Mouse (Mus musculus) kidney, postnatal 25 days (tissue): ENCODE results near the gene Tm6sf2.
A peak's percentile ranks its signal among the peaks of the same experiment; 100 is the strongest.
"Not testable (repeated sequence)": the region's sequence is repeated elsewhere in the genome, so short reads cannot be mapped to it uniquely, and the experiment has no call there.

Experiments used
- DNase-seq, 2 experiments: peaks; one replicate each; pipeline ENCODE4 v3.0.0; 2021; ENCODE audit warnings: mixed read lengths in 2 of 2

The Tm6sf2 gene

GRCm38 (mm10) chr8:70072441-70073069 is at the start of gene Tm6sf2:
Gene Tm6sf2 (plus strand): TSS chr8:70072924.
- peak; percentile 79 to 89 for DNase-seq

- no peak for DNase-seq
Measured at GRCm38 (mm10) chr8:70023596-70023995, 49.1 kb upstream of the Tm6sf2 start.

- DNase-seq: peak; percentile 71 to 90
Measured at GRCm38 (mm10) chr8:70026151-70026550, 46.6 kb upstream of the Tm6sf2 start.

- no peak for DNase-seq
Measured at GRCm38 (mm10) chr8:70030255-70030654, 42.5 kb upstream of the Tm6sf2 start.

- DNase-seq: no peak
Measured at GRCm38 (mm10) chr8:70037994-70038393, 34.7 kb upstream of the Tm6sf2 start.

- DNase-seq: peak; percentile 24 to 72
Measured at GRCm38 (mm10) chr8:70041885-70042546, 30.7 kb upstream of the Tm6sf2 start.

- DNase-seq: peak; percentile 96 to 97
Measured at GRCm38 (mm10) chr8:70042583-70043455, 29.9 kb upstream of the Tm6sf2 start, which contains the start of the genes Mau2 and Sugp1. Gene Mau2 (minus strand): TSS chr8:70042734. Gene Sugp1 (plus strand): TSS chr8:70042813.

GRCm38 (mm10) chr8:70043996-70044395 is 28.7 kb upstream of the Tm6sf2 start:
- DNase-seq: no peak

GRCm38 (mm10) chr8:70049662-70050061 is 23.1 kb upstream of the Tm6sf2 start:
- DNase-seq: no peak

GRCm38 (mm10) chr8:70050434-70050833 is 22.3 kb upstream of the Tm6sf2 start:
- DNase-seq: not testable (repeated sequence)

GRCm38 (mm10) chr8:70057721-70058120 is 15.0 kb upstream of the Tm6sf2 start:
- no peak for DNase-seq

- peak in 1 of 2 experiments; percentile 45 for DNase-seq
Measured at GRCm38 (mm10) chr8:70071836-70072440, 786 bp upstream of the Tm6sf2 start.

- DNase-seq: no peak
Measured at GRCm38 (mm10) chr8:70073120-70073519, 396 bp downstream of the Tm6sf2 start.

GRCm38 (mm10) chr8:70073682-70074081 is 958 bp downstream of the Tm6sf2 start:
- DNase-seq: no peak

- DNase-seq: no peak
Measured at GRCm38 (mm10) chr8:70081976-70082375, 9.3 kb downstream of the Tm6sf2 start.

GRCm38 (mm10) chr8:70083285-70083684 is 10.6 kb downstream of the Tm6sf2 start, which contains the start of gene Hapln4:
Gene Hapln4 (plus strand): TSS chr8:70083457.
- peak; percentile 54 to 72 for DNase-seq

GRCm38 (mm10) chr8:70084191-70085065 is 11.7 kb downstream of the Tm6sf2 start:
- no peak for DNase-seq

GRCm38 (mm10) chr8:70086151-70086550 is 13.4 kb downstream of the Tm6sf2 start:
- DNase-seq: no peak

- peak in 1 of 2 experiments; percentile 52 for DNase-seq
Measured at GRCm38 (mm10) chr8:70087237-70087636, 14.5 kb downstream of the Tm6sf2 start.

GRCm38 (mm10) chr8:70087836-70088650 is 15.3 kb downstream of the Tm6sf2 start:
- peak; percentile 46 to 51 for DNase-seq
